Mouse (Mus musculus) retina, postnatal 1 day (tissue): ENCODE measurements at regions not wholly inside any gene's neighbourhood (a gene's known extent, or its start where the extent isn't known, plus 50 kb on each side); places are given as distances from the start of the nearest gene placed in this dataset.

Experiments
- DNase-seq: peaks from one replicate; pipeline ENCODE4 v3.0.0-alpha.2; 2012

- no peak for DNase-seq
These were observed 92.1 kb downstream of the Bcl2l11 start for GRCm38 (mm10) chr2:128217784-128218467.

DNA sequence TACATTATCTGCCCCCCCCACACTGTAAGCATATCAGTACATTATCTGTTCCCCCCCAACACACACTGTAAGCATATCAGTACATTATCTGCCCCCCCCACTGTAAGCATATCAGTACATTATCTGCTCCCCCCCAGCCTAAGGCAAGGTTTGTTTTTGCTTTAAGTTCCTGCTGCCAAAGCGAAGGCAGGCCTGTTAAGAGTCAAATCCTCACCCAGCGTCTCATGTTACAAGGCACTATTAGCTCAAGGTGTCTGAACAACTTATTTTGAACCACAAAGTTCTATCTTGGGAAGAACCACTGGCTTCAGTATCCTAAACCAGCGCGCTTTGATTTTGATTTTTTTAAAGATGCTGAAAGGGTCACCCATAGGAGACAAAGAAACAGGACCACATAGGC, 93.1 kb downstream of the Bcl2l11 start:
- no peak for DNase-seq

DNA sequence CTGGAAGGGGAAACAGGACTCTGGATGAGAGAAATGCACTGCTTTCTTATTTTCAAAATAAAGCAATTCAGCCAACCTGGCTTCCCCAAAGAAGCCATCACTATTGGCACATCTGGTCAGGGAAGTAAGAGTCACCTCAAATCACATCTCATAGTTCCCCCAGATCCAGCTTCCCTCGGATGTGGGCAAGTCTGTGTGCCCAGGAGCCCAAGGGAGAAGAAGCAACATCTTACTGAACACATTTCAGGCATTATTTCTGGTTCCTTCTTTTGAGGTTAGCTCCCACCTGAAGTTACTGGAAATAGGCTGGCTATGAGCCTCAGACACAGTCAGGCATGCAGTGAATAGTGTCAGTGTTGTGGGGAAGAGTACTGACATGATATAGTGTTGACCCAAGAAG, 95.2 kb downstream of the Bcl2l11 start:
- no peak for DNase-seq

DNA sequence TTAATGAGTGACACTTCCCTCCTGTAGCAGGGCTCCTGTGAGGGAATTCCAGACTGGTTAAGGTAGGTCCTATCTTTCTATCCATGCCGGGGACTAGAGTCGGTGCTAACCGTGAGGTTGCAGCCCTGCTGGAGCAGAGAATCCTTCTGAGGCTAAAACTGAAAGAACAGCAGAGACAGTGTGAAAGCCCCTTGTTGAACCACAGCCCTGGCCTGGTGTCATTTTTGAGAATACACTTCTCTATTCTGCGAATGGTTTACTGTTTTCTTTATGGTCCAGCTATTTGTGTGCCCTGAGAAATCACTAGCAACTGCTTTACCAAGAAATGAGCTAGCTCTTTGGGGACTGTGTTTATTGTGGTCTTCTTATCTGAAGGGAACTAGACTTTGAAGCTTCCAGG, 95.8 kb downstream of the Bcl2l11 start:
- no peak for DNase-seq

- DNase-seq: no peak
These were observed 100.7 kb downstream of the Bcl2l11 start for GRCm38 (mm10) chr2:128226465-128227047.

DNA sequence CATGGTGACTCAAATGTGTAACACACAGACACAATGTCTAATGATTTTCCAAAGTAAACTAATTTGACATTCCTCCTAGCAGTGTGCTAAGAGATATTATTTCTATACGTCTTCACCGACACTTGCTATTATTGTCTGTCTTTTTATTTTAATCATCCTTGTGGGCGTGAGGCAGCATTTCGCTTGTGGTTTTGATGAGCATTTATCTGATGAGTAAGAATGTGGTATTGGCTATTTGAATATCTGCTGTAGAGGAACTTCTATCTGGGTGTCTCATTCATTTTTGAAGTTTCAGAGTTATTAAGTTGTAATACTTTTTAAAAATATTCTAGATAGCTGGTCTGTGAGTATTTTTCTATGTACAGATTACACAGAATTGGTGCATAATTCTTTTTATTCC, 103.9 kb downstream of the Bcl2l11 start:
- no peak for DNase-seq

GRCm38 (mm10) chr2:128230921-128231320, 105.1 kb downstream of the Bcl2l11 start:
- DNase-seq: no peak

- no peak for DNase-seq
These were observed 105.5 kb downstream of the Bcl2l11 start for GRCm38 (mm10) chr2:128231338-128231737.

DNA sequence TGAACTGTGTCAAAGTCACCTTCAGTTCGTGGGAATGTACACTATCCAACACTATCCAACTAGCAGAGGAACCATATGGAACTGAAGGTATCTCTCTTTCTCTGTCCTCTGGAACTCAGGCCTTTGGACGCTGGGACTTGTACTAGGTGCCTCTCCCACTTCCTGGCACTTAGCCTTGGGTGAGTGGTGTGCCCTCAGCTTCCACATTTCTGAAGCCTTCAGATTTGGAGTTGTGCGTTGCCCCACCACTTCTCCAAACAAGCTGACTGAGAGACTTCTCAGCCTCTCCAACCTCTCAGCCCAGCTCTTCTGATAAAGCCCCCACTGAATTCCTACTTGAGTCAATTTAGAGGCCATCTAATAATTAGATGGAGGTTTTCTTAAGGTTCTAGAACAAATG, 106.2 kb downstream of the Bcl2l11 start:
- DNase-seq: no peak

GRCm38 (mm10) chr2:128235127-128235526, 109.3 kb downstream of the Bcl2l11 start:
- no peak for DNase-seq

DNA sequence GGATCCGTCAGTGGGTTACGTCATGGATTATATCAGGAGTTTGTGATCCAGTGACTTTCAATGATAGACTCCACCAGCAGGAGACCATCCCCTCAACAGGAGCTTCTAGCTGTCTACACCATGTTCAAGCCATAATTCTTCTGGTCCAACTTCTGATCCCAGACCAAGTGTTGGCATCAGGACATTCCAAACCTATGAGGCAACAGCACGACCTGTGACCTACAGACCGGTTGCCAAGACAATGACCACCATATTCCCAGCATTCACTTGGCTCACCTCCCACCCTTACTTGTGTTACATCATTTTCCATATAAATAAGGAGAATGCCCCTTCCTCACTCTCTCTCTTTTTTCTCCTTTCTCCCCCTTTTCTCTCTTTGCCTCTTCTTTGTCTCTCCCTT, 113.6 kb downstream of the Bcl2l11 start:
- no peak for DNase-seq

DNA sequence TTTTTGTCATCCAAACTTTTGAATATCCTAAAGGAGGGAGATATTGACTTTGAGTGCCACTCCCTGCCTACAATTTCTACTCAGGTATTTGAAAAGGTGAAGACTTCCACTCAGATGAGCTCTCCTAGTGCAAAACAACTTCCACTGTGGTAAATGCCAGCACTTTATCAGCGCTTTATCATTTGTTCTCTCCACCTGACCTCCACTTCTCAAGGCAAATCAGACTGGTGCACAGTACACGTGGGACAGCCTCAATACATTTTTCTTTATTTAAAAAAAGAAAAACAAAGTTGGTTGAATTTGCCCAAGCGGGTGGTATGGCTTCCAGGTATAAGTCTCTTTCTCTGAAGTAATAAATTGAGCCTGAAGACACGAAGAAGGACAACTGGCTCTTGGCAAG, 114.2 kb downstream of the Bcl2l11 start:
- DNase-seq: no peak

- peak; percentile 12 for DNase-seq
These were observed 114.9 kb downstream of the Bcl2l11 start for GRCm38 (mm10) chr2:128240536-128241279.

- DNase-seq: peak; percentile 84
These were observed 115.4 kb downstream of the Bcl2l11 start for GRCm38 (mm10) chr2:128241280-128241665.

GRCm38 (mm10) chr2:128245544-128245943, 119.7 kb downstream of the Bcl2l11 start:
- peak; percentile 5 for DNase-seq

DNA sequence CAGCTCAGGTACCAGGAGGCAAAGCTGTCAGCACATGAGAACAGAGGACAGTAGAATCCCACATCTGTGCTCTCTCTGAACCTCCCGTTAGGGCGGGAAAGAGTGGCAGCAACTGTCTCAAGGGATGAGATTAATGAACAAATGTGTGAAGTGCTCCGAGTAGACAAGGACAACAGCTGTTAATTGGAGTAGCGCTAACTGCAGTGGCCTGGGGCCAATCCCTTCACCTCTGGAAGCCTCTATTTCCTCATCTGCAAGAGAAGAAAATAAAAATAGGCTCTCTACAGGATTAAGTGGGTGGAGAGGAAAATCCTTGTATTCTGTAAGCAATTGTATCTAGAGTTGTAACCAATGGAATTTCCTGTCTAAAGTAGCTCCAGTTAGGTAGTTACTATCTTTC, 122.1 kb downstream of the Bcl2l11 start:
- DNase-seq: peak; percentile 45

DNA sequence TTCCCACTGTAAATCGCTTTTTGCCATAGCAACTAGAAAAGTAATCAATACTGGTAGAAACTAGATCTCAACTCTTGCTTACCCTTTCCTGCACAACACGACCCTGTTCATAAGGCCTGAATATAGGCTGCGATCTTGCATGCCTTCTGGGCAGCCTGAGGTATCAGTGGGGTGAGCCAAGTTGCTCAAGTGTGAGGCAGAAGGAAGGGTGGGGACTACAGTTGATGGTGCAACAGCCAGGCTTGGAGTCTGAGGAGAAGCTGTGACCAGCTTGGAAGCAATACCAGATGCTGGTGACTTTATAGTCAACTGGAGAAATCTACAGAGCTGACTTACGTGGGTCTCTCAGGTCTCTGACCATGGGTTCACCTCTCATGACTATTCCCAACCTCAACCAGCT, 123.3 kb downstream of the Bcl2l11 start:
- no peak for DNase-seq

DNA sequence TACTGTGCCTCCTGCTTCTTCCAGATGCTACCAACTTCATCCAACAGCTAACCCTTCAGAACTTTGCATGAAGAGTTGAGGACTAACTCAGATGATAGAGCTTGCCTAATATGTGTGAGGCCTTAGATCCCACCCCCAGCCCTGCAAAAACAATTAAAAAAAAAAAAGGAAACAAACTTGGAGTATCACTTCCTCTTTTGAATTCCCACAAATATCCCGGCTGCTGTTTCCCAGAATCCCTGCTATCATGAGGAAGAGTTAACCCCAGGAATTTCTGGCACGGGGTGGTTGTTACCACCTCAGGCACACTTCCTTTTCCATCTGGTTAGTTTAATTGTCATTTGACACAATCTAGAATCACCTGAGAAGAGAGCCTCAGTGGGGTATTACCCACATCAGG, 123.8 kb downstream of the Bcl2l11 start:
- DNase-seq: no peak

DNA sequence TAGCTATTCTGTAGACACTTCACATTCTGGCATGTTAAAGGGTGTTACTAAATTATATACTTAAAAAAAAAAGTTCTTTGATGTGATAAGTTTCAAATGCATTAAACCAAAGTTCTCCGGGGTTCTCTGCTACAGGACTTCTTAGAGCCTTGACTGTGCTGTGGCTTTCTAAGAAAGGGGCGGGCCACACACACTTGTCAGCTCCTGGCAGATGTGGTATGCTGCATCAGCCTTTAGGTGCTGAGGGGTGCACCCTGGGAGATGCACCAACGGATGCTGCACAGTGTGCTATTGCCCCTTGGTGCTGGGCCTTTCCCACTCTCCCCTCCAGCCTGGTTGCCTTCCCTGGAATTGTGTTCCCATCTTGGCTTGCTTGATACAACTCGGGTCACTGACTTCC, 125.0 kb downstream of the Bcl2l11 start:
- no peak for DNase-seq

GRCm38 (mm10) chr2:128256651-128257050, 130.8 kb downstream of the Bcl2l11 start:
- DNase-seq: no peak

GRCm38 (mm10) chr2:128257262-128257661, 131.4 kb downstream of the Bcl2l11 start:
- DNase-seq: no peak

DNA sequence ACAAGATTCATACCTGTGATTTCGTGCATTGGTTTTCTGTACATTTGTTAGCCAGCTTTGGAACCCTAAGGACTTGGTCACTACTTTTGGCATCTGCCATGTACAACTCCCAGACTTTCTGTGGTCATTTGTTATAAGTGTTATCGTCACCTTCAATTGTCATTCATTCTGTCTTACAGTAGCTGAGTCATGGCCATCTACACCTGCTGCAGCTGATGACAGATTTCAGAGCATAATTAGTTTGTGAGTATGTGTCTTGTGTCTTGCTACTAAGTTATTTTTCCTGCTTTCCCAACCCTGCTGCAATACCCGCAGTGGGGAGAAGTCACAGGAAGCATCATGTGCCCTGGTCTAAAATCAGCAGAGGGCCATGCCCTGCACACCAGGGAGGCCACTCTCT, 138.0 kb downstream of the Bcl2l11 start:
- DNase-seq: no peak

- peak; percentile 37 for DNase-seq
These were observed 139.5 kb downstream of the Bcl2l11 start for GRCm38 (mm10) chr2:128265014-128265990.
